Mouse (Mus musculus): Measurements from ENCODE around the gene 0610009B22Rik.

DNA sequence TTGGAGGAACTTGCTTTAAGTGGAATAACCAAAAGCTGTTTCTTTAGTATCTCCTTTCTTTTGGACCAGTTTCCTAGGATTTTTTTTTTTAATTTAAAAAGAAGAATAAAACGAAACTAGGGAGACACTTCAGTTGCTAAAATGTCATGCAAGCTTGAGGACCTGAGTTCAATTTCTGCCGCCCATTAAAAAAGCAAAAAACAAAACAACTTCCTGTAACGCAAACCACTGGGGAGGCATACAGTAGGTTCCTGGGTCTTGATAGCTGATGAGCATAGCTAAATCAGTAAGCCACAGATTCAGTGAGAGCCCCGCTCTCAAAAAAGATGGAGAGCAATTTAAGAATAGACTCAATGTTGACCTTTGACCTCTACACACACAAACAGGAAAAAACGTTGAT lies 50.2 kb downstream of the 0610009B22Rik start:
- TF ChIP-seq USF1 (IDR thresholded peaks at IDR 0.05; ENCODE audit: low read depth) = no peak
- TF ChIP-seq CTCF (IDR thresholded peaks at IDR 0.05; ENCODE audit: control insufficient read depth, insufficient read depth, insufficient read length) = no peak
- no peak for TF ChIP-seq FOSL1 (IDR thresholded peaks at IDR 0.05; ENCODE audit: insufficient read depth, low read length, poor library complexity, severe bottlenecking)
- no peak for TF ChIP-seq MAX (IDR thresholded peaks at IDR 0.05)
- TF ChIP-seq MYOD1 (IDR thresholded peaks at IDR 0.05; ENCODE audit: control insufficient read depth, insufficient read length, low read depth) = no peak
- no peak for TF ChIP-seq CEBPB (IDR thresholded peaks at IDR 0.05; ENCODE audit: low read depth)
- no peak for TF ChIP-seq MYOG (IDR thresholded peaks at IDR 0.05; ENCODE audit: control insufficient read depth, extremely low read depth, insufficient read length)

Data from C2C12 (cell line).